ENCODE assay signal across 28 mouse cellular contexts in the genomic region with DNA sequence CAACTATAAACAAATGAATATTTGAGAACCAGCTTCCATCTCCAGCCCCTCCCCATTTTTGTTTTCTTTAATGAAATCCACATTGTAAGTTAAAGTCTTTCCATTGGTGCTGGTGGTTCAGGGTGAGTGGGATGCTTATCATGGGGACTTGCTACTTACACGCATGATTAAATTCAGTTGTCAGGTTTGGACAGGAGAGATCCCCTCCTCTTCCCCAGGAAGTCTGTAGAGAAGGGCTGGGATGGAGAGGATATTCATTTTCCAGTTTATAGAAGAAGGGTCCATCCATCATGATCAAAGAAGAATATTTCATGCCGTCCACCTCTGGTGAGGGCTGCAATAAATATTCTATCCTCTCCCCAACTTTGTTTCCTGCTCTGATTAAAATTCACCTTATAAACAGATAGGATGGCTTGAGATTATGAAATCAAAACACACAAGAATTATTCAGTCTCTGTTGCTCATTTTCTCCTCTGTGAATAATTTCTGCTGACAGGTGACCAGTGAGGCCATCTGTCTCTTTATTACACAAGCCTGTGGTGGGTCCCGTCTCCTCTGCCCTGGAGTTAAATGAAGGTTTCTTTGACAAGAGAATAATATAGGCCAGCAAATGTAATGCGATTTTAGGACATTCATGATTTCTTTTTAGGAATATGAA.
DNase-seq lines count a peak whose midpoint lies in the region; ATAC-seq and TF ChIP-seq lines count a peak whose summit lies in the region.
"Had no signal": no experiment of that assay in that cellular context is flagged by ENCODE, and none has a peak within 500 bp of the region (broad histone marks: within the 10 kb centered on the region; RNA-seq: fewer than 3 reads in every experiment).

No protein-coding gene starts in this region.

- no peaks in the 10 kb centered on the region for H3K27me3 ChIP-seq in midbrain, postnatal 0 days (ENCODE audit: insufficient read depth, low read length)
- H3K27me3 ChIP-seq in midbrain, embryonic 14.5 days (ENCODE audit: control insufficient read depth, insufficient read depth, low read length), result no peaks in the 10 kb centered on the region
- H3K27me3 ChIP-seq in cerebellum, adult 2 months (ENCODE audit: control insufficient read depth, insufficient read depth, low read length), result no peaks in the 10 kb centered on the region
- H3K27me3 ChIP-seq: embryonic facial prominence, embryonic 13.5 days; forebrain, embryonic 15.5 days; hindbrain, embryonic 13.5 days; liver, embryonic 15.5 days; neural tube, embryonic 12.5 days had no signal

- H3K4me1 ChIP-seq in midbrain, postnatal 0 days (ENCODE audit: insufficient read depth, low read length), result no peaks in the 10 kb centered on the region
- H3K4me1 ChIP-seq in midbrain, embryonic 14.5 days (ENCODE audit: control insufficient read depth, insufficient read depth, low read length), result no peaks in the 10 kb centered on the region
- H3K4me1 ChIP-seq in cerebellum, adult 2 months (ENCODE audit: control insufficient read depth, insufficient read depth, low read length), result peaks cover 12% of the 10 kb centered on the region; the same call in 1 of the 2 replicates
- H3K4me1 ChIP-seq: embryonic facial prominence, embryonic 13.5 days; forebrain, embryonic 10.5 days; forebrain, embryonic 15.5 days; hindbrain, embryonic 13.5 days; limb, embryonic 12.5 days; liver, embryonic 15.5 days; midbrain, embryonic 10.5 days; neural tube, embryonic 12.5 days had no signal

- H3K9me3 ChIP-seq in midbrain, postnatal 0 days (ENCODE audit: low read length), result no peaks in the 10 kb centered on the region
- no peaks in the 10 kb centered on the region for H3K9me3 ChIP-seq in midbrain, embryonic 14.5 days (ENCODE audit: control insufficient read depth, low read length)
- H3K9me3 ChIP-seq: embryonic facial prominence, embryonic 13.5 days; forebrain, embryonic 10.5 days; forebrain, embryonic 15.5 days; hindbrain, embryonic 13.5 days; limb, embryonic 12.5 days; liver, embryonic 15.5 days; midbrain, embryonic 10.5 days; neural tube, embryonic 12.5 days had no signal

- no peak for TF ChIP-seq POLR2A in cerebellum, adult 2 months (IDR thresholded peaks at IDR 0.05; ENCODE audit: borderline replicate concordance, insufficient read depth, low read length)

- no peak overlapping the region for H3K9ac ChIP-seq in midbrain, postnatal 0 days (replicated peaks; ENCODE audit: low read length, poor library complexity, severe bottlenecking)
- no peak overlapping the region for H3K9ac ChIP-seq in midbrain, embryonic 14.5 days (replicated peaks; ENCODE audit: low read length)
- H3K9ac ChIP-seq: embryonic facial prominence, embryonic 13.5 days; forebrain, embryonic 15.5 days; hindbrain, embryonic 13.5 days; limb, embryonic 12.5 days; liver, embryonic 15.5 days; lung, embryonic 14.5 days; neural tube, embryonic 12.5 days had no signal

- ATAC-seq in midbrain, postnatal 0 days (ENCODE audit: low FRiP score), result no peak
- ATAC-seq in midbrain, embryonic 14.5 days (ENCODE audit: low FRiP score, low TSS enrichment), result no peak
- ATAC-seq: forebrain, embryonic 15.5 days; midbrain, embryonic 16.5 days had no signal

- 55% methylated on average over 4 of the region's 4 CpGs for WGBS in midbrain, postnatal 0 days
- 46% methylated on average over 4 of the region's 4 CpGs for WGBS in midbrain, embryonic 14.5 days
- 14% methylated on average over 4 of the region's 4 CpGs for WGBS in cerebellum, adult 2 months

- no peak for TF ChIP-seq CTCF in midbrain, postnatal 0 days (IDR thresholded peaks at IDR 0.05)
- TF ChIP-seq CTCF in cerebellum, adult 2 months (IDR thresholded peaks at IDR 0.05; ENCODE audit: borderline replicate concordance, insufficient read depth, low read depth, low read length), result no peak

- no peak overlapping the region for H3K4me3 ChIP-seq in midbrain, postnatal 0 days (ENCODE audit: low read depth, low read length)
- H3K4me3 ChIP-seq in midbrain, embryonic 14.5 days (replicated peaks; ENCODE audit: low read depth, low read length), result no peak overlapping the region
- H3K4me3 ChIP-seq in cerebellum, adult 2 months (replicated peaks; ENCODE audit: insufficient read depth, low read depth, low read length), result no peak overlapping the region
- H3K4me3 ChIP-seq: embryonic facial prominence, embryonic 13.5 days; forebrain, embryonic 10.5 days; forebrain, embryonic 15.5 days; hindbrain, embryonic 13.5 days; limb, embryonic 12.5 days; liver, embryonic 15.5 days; midbrain, embryonic 10.5 days; myocyte; neural tube, embryonic 12.5 days had no signal

- H3K27ac ChIP-seq in midbrain, postnatal 0 days (ENCODE audit: low read depth, low read length), result no peak overlapping the region
- H3K27ac ChIP-seq in midbrain, embryonic 14.5 days (replicated peaks; ENCODE audit: low read depth, low read length), result no peak overlapping the region
- peak overlapping the region; percentile 56; the same call in 1 of the 2 replicates for H3K27ac ChIP-seq in cerebellum, adult 2 months (ENCODE audit: insufficient read depth, low read length)
- H3K27ac ChIP-seq: embryonic facial prominence, embryonic 13.5 days; forebrain, embryonic 10.5 days; forebrain, embryonic 15.5 days; hindbrain, embryonic 13.5 days; kidney, postnatal 0 days; limb, embryonic 12.5 days; liver, embryonic 15.5 days; midbrain, embryonic 10.5 days; neural tube, embryonic 12.5 days had no signal

- H3K4me2 ChIP-seq in midbrain, postnatal 0 days (ENCODE audit: low read depth, low read length, poor library complexity, severe bottlenecking), result no peak overlapping the region
- no peak overlapping the region for H3K4me2 ChIP-seq in midbrain, embryonic 14.5 days (ENCODE audit: low read length)
- H3K4me2 ChIP-seq: embryonic facial prominence, embryonic 13.5 days; forebrain, embryonic 15.5 days; heart, embryonic 11.5 days; hindbrain, embryonic 13.5 days; limb, embryonic 12.5 days; liver, embryonic 15.5 days; lung, embryonic 14.5 days; neural tube, embryonic 12.5 days had no signal

- DNase-seq in midbrain, postnatal 0 days (ENCODE audit: low spot score), result peak; percentile 58
- DNase-seq in midbrain, embryonic 14.5 days, result no peak
- DNase-seq in cerebellum, adult 2 months, result peak; percentile 71 to 93
- peak; percentile 65 to 80 for DNase-seq in cerebellum, postnatal 14 days
- DNase-seq in thymus, postnatal 25 days, result no peak
- DNase-seq in urinary bladder, postnatal 36 days (ENCODE audit: low spot score in 2 of 2), result no peak
- no peak for DNase-seq in thymus, postnatal 4 days
- DNase-seq: adrenal gland, adult 2 months; adrenal gland, postnatal 36 days; B cell, adult 2 months; gastrocnemius, postnatal 36 days; heart, adult 18-20 months; heart, postnatal 36 days; kidney, adult 2 months; lung, embryonic 14.5 days; lung, postnatal 14 days had no signal

- no peaks in the 10 kb centered on the region for H3K36me3 ChIP-seq in midbrain, postnatal 0 days (ENCODE audit: insufficient read depth, low read length)
- no peaks in the 10 kb centered on the region for H3K36me3 ChIP-seq in midbrain, embryonic 14.5 days (ENCODE audit: control insufficient read depth, insufficient read depth, low read length)
- H3K36me3 ChIP-seq: embryonic facial prominence, embryonic 13.5 days; forebrain, embryonic 10.5 days; forebrain, embryonic 15.5 days; hindbrain, embryonic 13.5 days; limb, embryonic 12.5 days; liver, embryonic 15.5 days; midbrain, embryonic 10.5 days; neural tube, embryonic 12.5 days had no signal

Comparison
In these comparisons a context has a peak if more than half of its experiments do, and no peak if none do; other contexts are left out.
1. DNase-seq: peak in midbrain, postnatal 0 days (single experiment), cerebellum, adult 2 months (2 of 2) and cerebellum, postnatal 14 days (2 of 2); none in midbrain, embryonic 14.5 days (single experiment), thymus, postnatal 25 days (single experiment), urinary bladder, postnatal 36 days (0 of 2) and thymus, postnatal 4 days (single experiment).